Mouse (Mus musculus) yolk sac, embryonic 10.5 days (tissue): ENCODE data around the gene Zfp618.

Source experiments
- DNase-seq: peaks from one replicate; pipeline ENCODE4 v3.0.0-alpha.2; 2017; ENCODE audit warnings: low spot score

The Zfp618 gene

GRCm38 (mm10) chr4:63156726-63157634 is 191.6 kb downstream of the Zfp618 start:
- peak; percentile 87 for DNase-seq

GRCm38 (mm10) chr4:63158192-63158591 is 192.8 kb downstream of the Zfp618 start:
- peak; percentile 21 for DNase-seq

DNA sequence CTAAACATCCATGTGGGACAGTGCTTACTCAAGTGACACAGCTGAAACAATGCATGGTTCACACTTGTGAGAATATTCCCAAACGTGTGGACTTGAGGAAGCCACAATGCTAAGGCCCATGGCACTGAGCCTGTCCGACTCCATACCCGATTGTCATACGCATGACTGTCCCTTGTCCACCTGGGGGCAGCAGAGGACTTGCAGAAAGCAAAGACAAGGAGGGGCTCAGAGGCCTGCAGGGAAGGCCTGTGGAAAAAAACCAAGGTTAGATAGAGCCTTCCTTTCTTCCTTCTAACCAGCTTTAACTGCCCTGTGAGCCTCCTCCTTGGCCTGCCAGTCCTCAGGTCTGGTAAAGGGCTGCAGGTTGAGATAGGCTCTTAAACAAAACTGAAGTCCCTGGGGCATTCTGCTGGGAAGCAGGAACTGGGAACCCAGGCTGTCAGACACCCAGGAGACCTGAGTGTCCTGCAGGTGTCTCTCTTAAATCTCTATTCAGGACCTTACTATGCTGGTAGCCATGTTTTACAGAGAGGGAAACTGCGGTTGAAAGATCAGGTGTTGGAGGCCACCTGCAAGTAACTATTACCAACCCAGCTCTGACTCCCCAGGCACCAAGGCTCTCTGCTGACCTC is 193.7 kb downstream of the Zfp618 start:
- DNase-seq = peak; percentile 86

DNA sequence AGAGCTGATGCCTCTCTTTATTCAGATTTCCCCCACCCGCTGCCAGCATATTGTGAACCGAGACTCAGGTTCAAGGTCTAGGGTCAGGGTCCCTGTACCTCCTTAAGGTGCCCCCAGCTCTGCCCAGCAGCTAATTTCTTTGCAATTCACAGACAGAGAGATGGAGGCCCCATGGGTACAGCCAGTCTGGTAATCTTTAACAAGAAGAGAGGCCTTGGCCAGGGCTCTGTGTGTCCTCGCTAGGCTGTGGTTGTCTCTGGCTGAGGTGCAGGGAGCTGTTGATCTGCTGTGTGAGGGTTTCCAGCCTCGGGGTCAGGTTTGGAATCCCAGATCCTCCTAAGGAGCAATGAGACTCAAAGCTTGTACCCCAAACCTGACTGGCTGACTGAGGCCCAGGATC is 200.3 kb downstream of the Zfp618 start:
- no peak for DNase-seq

DNA sequence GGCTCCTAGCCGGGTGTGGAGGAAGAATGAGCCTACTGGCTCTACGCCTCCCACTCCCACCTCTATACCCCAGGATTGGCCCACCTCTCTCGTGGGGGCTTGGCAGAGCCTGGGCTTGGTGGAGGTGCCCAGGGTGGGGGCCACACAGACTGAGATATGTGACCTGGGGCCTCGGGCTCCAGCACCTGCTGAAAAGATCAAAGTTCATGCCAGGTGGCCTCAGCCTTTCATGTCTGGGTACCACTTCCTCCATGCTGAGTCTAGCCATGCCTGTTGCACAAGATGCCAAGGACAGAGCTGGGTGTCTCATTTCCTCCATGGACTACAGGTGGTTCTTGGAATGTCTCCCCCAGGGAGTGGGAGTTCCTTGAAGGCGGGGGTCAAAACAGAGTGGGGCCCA is 200.9 kb downstream of the Zfp618 start:
- DNase-seq = no peak

DNA sequence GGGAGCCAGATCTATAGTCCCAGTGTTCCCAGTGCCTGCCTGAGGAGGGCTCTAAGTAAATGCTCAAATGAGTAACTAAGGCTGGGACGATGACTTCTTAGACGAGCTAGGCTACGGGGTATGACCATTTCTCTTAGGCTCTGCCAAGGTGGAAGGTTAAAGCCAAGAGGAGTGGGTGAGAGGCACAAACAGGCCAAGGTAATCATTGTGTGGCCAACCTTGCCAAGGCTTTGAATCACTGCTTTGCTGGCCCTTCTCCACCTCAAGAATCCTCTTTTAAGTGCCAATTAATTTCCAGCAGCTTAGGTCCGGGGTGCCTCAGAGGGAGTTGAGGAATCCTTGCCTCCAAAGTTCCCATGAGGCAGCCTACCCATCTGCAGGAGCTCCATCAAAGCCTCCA is 204.7 kb downstream of the Zfp618 start:
- no peak for DNase-seq

- no peak for DNase-seq
Observed at GRCm38 (mm10) chr4:63171122-63171521, 205.7 kb downstream of the Zfp618 start.

DNA sequence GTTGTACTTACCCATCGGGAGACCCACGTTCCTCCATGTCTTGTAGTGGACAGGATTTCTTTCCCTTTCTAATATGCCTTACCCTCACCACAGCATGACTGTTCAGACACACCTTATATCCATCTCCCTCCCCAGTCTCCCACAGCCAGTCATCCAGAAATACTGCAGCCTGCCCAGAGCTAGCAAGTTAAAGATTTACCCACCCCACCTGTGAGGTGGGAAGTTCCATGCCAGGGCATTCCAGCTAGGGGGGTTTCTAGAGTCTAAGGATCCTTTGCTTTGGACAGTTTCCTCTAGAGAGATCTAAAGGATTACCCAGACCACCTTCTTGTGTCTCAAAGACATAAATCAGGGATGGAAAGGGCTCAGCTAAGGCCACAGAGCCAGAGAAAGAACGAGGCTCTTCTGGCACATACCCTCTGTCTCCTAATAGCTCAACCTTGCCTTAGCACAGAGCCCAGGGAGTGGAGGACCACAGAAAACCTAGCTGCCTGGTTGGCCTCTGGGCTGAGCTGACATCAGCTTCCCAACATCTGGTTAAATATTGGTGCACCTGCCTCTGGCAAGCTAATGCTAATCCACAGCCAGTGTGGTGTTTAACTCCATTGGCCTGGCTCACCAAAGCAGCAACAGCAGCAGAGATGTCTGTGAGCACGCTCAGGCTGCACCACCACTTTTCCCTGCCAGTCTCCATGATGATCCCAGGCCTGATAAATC is 206.8 kb downstream of the Zfp618 start, which contains the start of gene Kif12:
TSS of gene Kif12 (minus strand) at position 163 of the 717 bp plus-strand sequence.
- peak; percentile 64 for DNase-seq

DNA sequence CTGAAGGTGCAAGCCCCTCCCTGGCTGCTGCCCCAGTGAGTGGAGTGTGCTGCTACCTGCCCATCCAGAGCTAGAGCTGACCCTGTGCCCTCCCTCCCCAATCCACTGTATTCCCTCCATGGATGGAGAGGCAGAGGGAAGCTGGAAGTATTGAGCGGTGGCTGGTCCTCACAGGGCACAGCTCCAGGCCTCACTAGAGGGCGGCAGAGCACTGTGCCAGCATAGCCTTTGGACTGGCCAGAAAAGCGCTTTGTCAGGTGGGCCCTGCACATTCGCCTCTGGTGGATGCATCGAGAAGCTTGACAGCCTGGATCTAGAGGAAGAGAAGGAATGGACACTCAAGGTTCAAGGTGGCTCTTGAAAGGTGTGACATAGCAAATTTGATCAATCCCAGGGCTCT is 216.2 kb downstream of the Zfp618 start:
- DNase-seq = peak; percentile 49

GRCm38 (mm10) chr4:63186281-63186870 is 221.0 kb downstream of the Zfp618 start:
- DNase-seq = no peak
